Mouse (Mus musculus): ENCODE data around the gene Gucy2e. TPM values are rescaled to one million over a fixed set of nuclear protein-coding genes. Genes with fewer than 3 reads are reported as not detected.
A peak's percentile ranks its signal among the peaks of the same experiment; 100 is the strongest.

Gucy2e gene
- polyA plus RNA-seq, 1 experiment = 0.07 TPM

- TF ChIP-seq FLI1 (IDR thresholded peaks at IDR 0.05; ENCODE audit: low read length) (no peak), GATA1 (IDR thresholded peaks at IDR 0.05; ENCODE audit: borderline replicate concordance, low read length) (no peak)
Observed at GRCm38 (mm10) chr11:69264276-69264675, 27.4 kb upstream of the Gucy2e start.

GRCm38 (mm10) chr11:69260111-69260510 lies 23.3 kb upstream of the Gucy2e start:
- Histone ChIP-seq H3K27me3 (replicated peaks) (peaks cover 53% of the 10 kb centered on the region), H3K4me3 (replicated peaks) (no peak overlapping the region), H3K36me3 (replicated peaks; ENCODE audit: low read length) (no peaks in the 10 kb centered on the region), H3K4me1 (peaks cover 12% of the 10 kb centered on the region), H3K9me3 (no peaks in the 10 kb centered on the region)
- no peak for TF ChIP-seq GATA1 (IDR thresholded peaks at IDR 0.05; ENCODE audit: borderline replicate concordance, low read length)
- no peak for TF ChIP-seq FLI1 (IDR thresholded peaks at IDR 0.05; ENCODE audit: low read length)

More at GRCm38 (mm10) chr11:69264276-69264675, 27.4 kb upstream of the Gucy2e start:
- Histone ChIP-seq H3K4me1 (peaks cover 13% of the 10 kb centered on the region), H3K9me3 (no peaks in the 10 kb centered on the region), H3K27me3 (replicated peaks) (peaks cover 65% of the 10 kb centered on the region), H3K36me3 (replicated peaks; ENCODE audit: low read length) (no peaks in the 10 kb centered on the region), H3K4me3 (replicated peaks) (no peak overlapping the region)

GRCm38 (mm10) chr11:69258287-69258686 lies 21.5 kb upstream of the Gucy2e start:
- Histone ChIP-seq H3K4me1 (peaks cover 10% of the 10 kb centered on the region), H3K9me3 (no peaks in the 10 kb centered on the region), H3K36me3 (replicated peaks; ENCODE audit: low read length) (no peaks in the 10 kb centered on the region), H3K27me3 (replicated peaks) (peaks cover 49% of the 10 kb centered on the region), H3K4me3 (replicated peaks) (peak overlapping the region; percentile 86)
- no peak for TF ChIP-seq FLI1 (IDR thresholded peaks at IDR 0.05; ENCODE audit: low read length)
- peak; percentile 25; the same call in 1 of the 3 replicates for TF ChIP-seq GATA1 (IDR thresholded peaks at IDR 0.05; ENCODE audit: borderline replicate concordance, low read length)

GRCm38 (mm10) chr11:69257807-69258206 lies 21.0 kb upstream of the Gucy2e start:
- Histone ChIP-seq H3K27me3 (replicated peaks) (peaks cover 49% of the 10 kb centered on the region), H3K9me3 (no peaks in the 10 kb centered on the region), H3K36me3 (replicated peaks; ENCODE audit: low read length) (no peaks in the 10 kb centered on the region), H3K4me3 (replicated peaks) (peak overlapping the region; percentile 86), H3K4me1 (peaks cover 13% of the 10 kb centered on the region)
- TF ChIP-seq GATA1 (IDR thresholded peaks at IDR 0.05; ENCODE audit: borderline replicate concordance, low read length) (no peak), FLI1 (IDR thresholded peaks at IDR 0.05; ENCODE audit: low read length) (no peak)

GRCm38 (mm10) chr11:69257072-69257471 lies 20.2 kb upstream of the Gucy2e start:
- TF ChIP-seq GATA1 (IDR thresholded peaks at IDR 0.05; ENCODE audit: borderline replicate concordance, low read length) (no peak), FLI1 (IDR thresholded peaks at IDR 0.05; ENCODE audit: low read length) (no peak)

GRCm38 (mm10) chr11:69254808-69255207 lies 18.0 kb upstream of the Gucy2e start:
- Histone ChIP-seq H3K27me3 (replicated peaks) (peaks cover 39% of the 10 kb centered on the region), H3K36me3 (replicated peaks; ENCODE audit: low read length) (no peaks in the 10 kb centered on the region), H3K4me1 (peaks cover 13% of the 10 kb centered on the region), H3K9me3 (no peaks in the 10 kb centered on the region), H3K4me3 (replicated peaks) (no peak overlapping the region)
- no peak for TF ChIP-seq FLI1 (IDR thresholded peaks at IDR 0.05; ENCODE audit: low read length)
- no peak for TF ChIP-seq GATA1 (IDR thresholded peaks at IDR 0.05; ENCODE audit: borderline replicate concordance, low read length)

More at GRCm38 (mm10) chr11:69257072-69257471, 20.2 kb upstream of the Gucy2e start:
- Histone ChIP-seq H3K9me3 (no peaks in the 10 kb centered on the region), H3K4me1 (peaks cover 13% of the 10 kb centered on the region), H3K27me3 (replicated peaks) (peaks cover 46% of the 10 kb centered on the region), H3K4me3 (replicated peaks) (no peak overlapping the region), H3K36me3 (replicated peaks; ENCODE audit: low read length) (no peaks in the 10 kb centered on the region)

GRCm38 (mm10) chr11:69253131-69253530 lies 16.3 kb upstream of the Gucy2e start:
- Histone ChIP-seq H3K36me3 (replicated peaks; ENCODE audit: low read length) (no peaks in the 10 kb centered on the region), H3K4me3 (replicated peaks) (no peak overlapping the region), H3K9me3 (no peaks in the 10 kb centered on the region), H3K4me1 (peaks cover 8% of the 10 kb centered on the region), H3K27me3 (replicated peaks) (peaks cover 35% of the 10 kb centered on the region)
- TF ChIP-seq GATA1 (IDR thresholded peaks at IDR 0.05; ENCODE audit: borderline replicate concordance, low read length) = no peak
- TF ChIP-seq FLI1 (IDR thresholded peaks at IDR 0.05; ENCODE audit: low read length) = no peak

GRCm38 (mm10) chr11:69251953-69252352 lies 15.1 kb upstream of the Gucy2e start:
- TF ChIP-seq FLI1 (IDR thresholded peaks at IDR 0.05; ENCODE audit: low read length) (no peak), GATA1 (IDR thresholded peaks at IDR 0.05; ENCODE audit: borderline replicate concordance, low read length) (no peak)
- Histone ChIP-seq H3K36me3 (replicated peaks; ENCODE audit: low read length) (no peaks in the 10 kb centered on the region), H3K9me3 (no peaks in the 10 kb centered on the region), H3K4me3 (replicated peaks) (no peak overlapping the region), H3K27me3 (replicated peaks) (peaks cover 45% of the 10 kb centered on the region), H3K4me1 (peaks cover 5% of the 10 kb centered on the region; the same call in 1 of the 2 replicates)

GRCm38 (mm10) chr11:69251135-69251842 lies 14.5 kb upstream of the Gucy2e start:
- H3K36me3 ChIP-seq (replicated peaks; ENCODE audit: low read length) = no peaks in the 10 kb centered on the region
- TF ChIP-seq GATA1 (IDR thresholded peaks at IDR 0.05; ENCODE audit: borderline replicate concordance, low read length) = no peak
- no peak for TF ChIP-seq FLI1 (IDR thresholded peaks at IDR 0.05; ENCODE audit: low read length)
- peaks cover 9% of the 10 kb centered on the region for H3K4me1 ChIP-seq
- peaks cover 47% of the 10 kb centered on the region for H3K27me3 ChIP-seq (replicated peaks)
- H3K4me3 ChIP-seq (replicated peaks) = no peak overlapping the region
- H3K9me3 ChIP-seq = no peaks in the 10 kb centered on the region

- TF ChIP-seq FLI1 (IDR thresholded peaks at IDR 0.05; ENCODE audit: low read length) (no peak), GATA1 (IDR thresholded peaks at IDR 0.05; ENCODE audit: borderline replicate concordance, low read length) (no peak)
- Histone ChIP-seq H3K4me1 (peaks cover 14% of the 10 kb centered on the region), H3K9me3 (no peaks in the 10 kb centered on the region)
Observed at GRCm38 (mm10) chr11:69250106-69250505, 13.3 kb upstream of the Gucy2e start.

More at GRCm38 (mm10) chr11:69250106-69250505, 13.3 kb upstream of the Gucy2e start:
- Histone ChIP-seq H3K27me3 (replicated peaks) (peaks cover 41% of the 10 kb centered on the region), H3K4me3 (replicated peaks) (no peak overlapping the region), H3K36me3 (replicated peaks; ENCODE audit: low read length) (no peaks in the 10 kb centered on the region)
